Mouse (Mus musculus): ENCODE measurements around the gene Gjb1. TPM values are rescaled to one million over a fixed set of nuclear protein-coding genes. Genes with fewer than 3 reads are reported as not detected.
"Not testable (repeated sequence)": the region's sequence is repeated elsewhere in the genome, so short reads cannot be mapped to it uniquely, and the experiment has no call there.

Gene Gjb1
- polyA plus RNA-seq, 1 experiment from 2014 or later = 119 TPM

GRCm38 (mm10) chrX:101351188-101351587, 25.0 kb upstream of the Gjb1 start:
- no peak overlapping the region for H3K4me2 ChIP-seq (ENCODE audit: low read depth, low read length)
- H3K27ac ChIP-seq (ENCODE audit: low read length) = no peak overlapping the region
- no peak for ATAC-seq
- H3K9ac ChIP-seq (ENCODE audit: low read depth, low read length) = no peak overlapping the region
- no peaks in the 10 kb centered on the region for H3K36me3 ChIP-seq (ENCODE audit: control insufficient read depth, insufficient read depth, low read length)
- no peak overlapping the region for H3K4me3 ChIP-seq (ENCODE audit: low read length)
- no peaks in the 10 kb centered on the region for H3K27me3 ChIP-seq (replicated peaks; ENCODE audit: control insufficient read depth, insufficient read depth, low read length)
- no peaks in the 10 kb centered on the region for H3K4me1 ChIP-seq (ENCODE audit: control insufficient read depth, insufficient read depth, low read length)
- 24% methylated on average over 4 of the region's 4 CpGs for WGBS
- H3K9me3 ChIP-seq (ENCODE audit: control insufficient read depth, low read length) = no peaks in the 10 kb centered on the region

DNA sequence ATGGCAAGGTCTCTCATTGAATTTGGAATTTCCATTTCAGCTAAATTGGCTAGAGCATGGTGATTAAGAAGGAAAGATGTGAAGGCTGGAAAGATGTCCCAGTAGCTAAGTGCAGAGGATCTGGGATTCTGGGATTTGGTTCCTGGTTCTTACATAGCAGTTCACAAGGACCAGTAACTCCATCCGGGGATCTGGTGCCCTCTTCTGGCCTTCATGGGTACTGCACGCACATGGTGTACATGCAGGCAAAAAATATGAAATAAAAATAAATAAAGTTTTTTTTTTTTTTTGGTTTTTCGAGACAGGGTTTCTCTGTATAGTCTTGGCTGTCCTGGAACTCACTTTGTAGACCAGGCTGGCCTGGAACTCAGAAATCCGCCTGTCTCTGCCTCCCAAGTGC, 17.3 kb upstream of the Gjb1 start:
- H3K9me3 ChIP-seq (ENCODE audit: control insufficient read depth, low read length); H3K4me1 ChIP-seq (ENCODE audit: control insufficient read depth, insufficient read depth, low read length); H3K9ac ChIP-seq (ENCODE audit: low read depth, low read length); H3K27me3 ChIP-seq (replicated peaks; ENCODE audit: control insufficient read depth, insufficient read depth, low read length); H3K36me3 ChIP-seq (ENCODE audit: control insufficient read depth, insufficient read depth, low read length); H3K4me3 ChIP-seq (ENCODE audit: low read length); H3K4me2 ChIP-seq (ENCODE audit: low read depth, low read length); H3K27ac ChIP-seq (ENCODE audit: low read length); ATAC-seq: not testable (repeated sequence)
- 67% methylated on average over 4 of the region's 4 CpGs for WGBS

DNA sequence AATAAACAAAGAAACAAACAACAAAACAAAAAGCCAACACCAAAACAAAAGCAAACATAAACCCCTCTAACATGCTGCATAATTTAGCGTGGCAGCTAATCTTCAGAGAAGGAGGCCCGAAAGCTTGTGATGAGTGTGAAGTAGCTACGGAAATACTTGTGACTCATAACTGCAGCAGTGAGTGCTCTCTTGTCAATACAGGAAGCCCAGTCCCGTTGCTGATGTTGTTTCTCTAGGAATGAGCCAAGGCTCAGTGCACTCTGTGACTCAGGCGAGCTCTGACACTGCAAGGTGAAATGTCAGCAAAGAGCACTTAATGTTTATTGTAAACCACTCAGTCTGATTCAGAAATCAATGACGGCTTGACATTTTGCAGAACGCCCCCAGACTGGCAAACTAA, 7.2 kb upstream of the Gjb1 start:
- 54% methylated on average over 7 of the region's 7 CpGs for WGBS
- H3K27me3 ChIP-seq (replicated peaks; ENCODE audit: control insufficient read depth, insufficient read depth, low read length) = peaks cover 2% of the 10 kb centered on the region; the same call in 1 of the 2 replicates
- H3K4me3 ChIP-seq (ENCODE audit: low read length) = no peak overlapping the region
- ATAC-seq = no peak
- no peak overlapping the region for H3K9ac ChIP-seq (ENCODE audit: low read depth, low read length)
- H3K9me3 ChIP-seq (ENCODE audit: control insufficient read depth, low read length) = no peaks in the 10 kb centered on the region
- H3K36me3 ChIP-seq (ENCODE audit: control insufficient read depth, insufficient read depth, low read length) = no peaks in the 10 kb centered on the region
- H3K27ac ChIP-seq (ENCODE audit: low read length) = no peak overlapping the region
- H3K4me1 ChIP-seq (ENCODE audit: control insufficient read depth, insufficient read depth, low read length) = no peaks in the 10 kb centered on the region
- H3K4me2 ChIP-seq (ENCODE audit: low read depth, low read length) = no peak overlapping the region

- Histone ChIP-seq H3K9me3 (ENCODE audit: control insufficient read depth, low read length) (no peaks in the 10 kb centered on the region), H3K4me3 (ENCODE audit: low read length) (no peak overlapping the region), H3K27ac (ENCODE audit: low read length) (no peak overlapping the region), H3K36me3 (ENCODE audit: control insufficient read depth, insufficient read depth, low read length) (no peaks in the 10 kb centered on the region), H3K4me1 (ENCODE audit: control insufficient read depth, insufficient read depth, low read length) (0 out of 2 replicates have a peak, but pooled peaks cover under 1% of the 10 kb centered on the region), H3K9ac (ENCODE audit: low read depth, low read length) (no peak overlapping the region), H3K4me2 (ENCODE audit: low read depth, low read length) (no peak overlapping the region), H3K27me3 (replicated peaks; ENCODE audit: control insufficient read depth, insufficient read depth, low read length) (peaks cover 2% of the 10 kb centered on the region; the same call in 1 of the 2 replicates)
- ATAC-seq = no peak
- WGBS = 64% methylated on average over 3 of the region's 3 CpGs
Measured at GRCm38 (mm10) chrX:101370573-101370972, 5.6 kb upstream of the Gjb1 start.

GRCm38 (mm10) chrX:101372946-101373345, 3.2 kb upstream of the Gjb1 start:
- H3K4me3 ChIP-seq (ENCODE audit: low read length) = no peak overlapping the region
- H3K27me3 ChIP-seq (replicated peaks; ENCODE audit: control insufficient read depth, insufficient read depth, low read length) = peaks cover 6% of the 10 kb centered on the region; the same call in 1 of the 2 replicates
- no peak overlapping the region for H3K9ac ChIP-seq (ENCODE audit: low read depth, low read length)
- 0 out of 2 replicates have a peak, but pooled peaks cover 4% of the 10 kb centered on the region for H3K4me1 ChIP-seq (ENCODE audit: control insufficient read depth, insufficient read depth, low read length)
- no peaks in the 10 kb centered on the region for H3K9me3 ChIP-seq (ENCODE audit: control insufficient read depth, low read length)
- WGBS = 69% methylated on average over 5 of the region's 5 CpGs
- ATAC-seq = no peak
- H3K4me2 ChIP-seq (ENCODE audit: low read depth, low read length) = no peak overlapping the region
- peak overlapping the region; percentile 57; the same call in 1 of the 2 replicates for H3K27ac ChIP-seq (ENCODE audit: low read length)
- H3K36me3 ChIP-seq (ENCODE audit: control insufficient read depth, insufficient read depth, low read length) = no peaks in the 10 kb centered on the region

GRCm38 (mm10) chrX:101377076-101377475, 898 bp downstream of the Gjb1 start:
- H3K27ac ChIP-seq (ENCODE audit: low read length) = peak overlapping the region; percentile 68
- H3K9me3 ChIP-seq (ENCODE audit: control insufficient read depth, low read length) = no peaks in the 10 kb centered on the region
- WGBS = 46% methylated on average over 4 of the region's 4 CpGs
- H3K4me3 ChIP-seq (ENCODE audit: low read length) = peak overlapping the region; percentile 38
- H3K36me3 ChIP-seq (ENCODE audit: control insufficient read depth, insufficient read depth, low read length) = no peaks in the 10 kb centered on the region
- H3K9ac ChIP-seq (ENCODE audit: low read depth, low read length) = 0 out of 2 replicates have a peak overlapping the region, but pooled peaks have one; percentile 37
- peak overlapping the region; percentile 38 for H3K4me2 ChIP-seq (ENCODE audit: low read depth, low read length)
- peak; percentile 87 for ATAC-seq
- 0 out of 2 replicates have a peak, but pooled peaks cover 4% of the 10 kb centered on the region for H3K4me1 ChIP-seq (ENCODE audit: control insufficient read depth, insufficient read depth, low read length)
- H3K27me3 ChIP-seq (replicated peaks; ENCODE audit: control insufficient read depth, insufficient read depth, low read length) = 0 out of 2 replicates have a peak, but pooled peaks cover 6% of the 10 kb centered on the region

DNA sequence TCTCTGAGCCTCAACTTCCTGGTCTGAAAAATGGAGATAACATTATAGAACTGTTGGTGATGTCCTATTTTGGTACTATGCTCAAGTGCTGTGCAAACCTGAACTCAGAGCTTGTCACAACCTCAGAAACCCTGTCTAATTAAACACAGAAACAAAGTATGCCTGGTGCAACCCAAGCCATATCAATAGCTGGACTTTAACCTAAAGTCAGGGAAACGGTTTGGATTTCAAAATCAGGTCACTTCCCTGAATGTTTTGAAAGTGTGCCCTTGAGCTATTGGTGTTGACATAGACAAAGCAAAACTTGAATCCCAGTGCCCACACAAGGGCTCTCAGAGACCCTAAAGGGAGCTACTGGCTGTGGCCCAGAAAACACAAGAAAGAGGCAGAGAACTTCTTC, 3.6 kb downstream of the Gjb1 start:
- ATAC-seq = no peak

GRCm38 (mm10) chrX:101383455-101383854, 7.3 kb downstream of the Gjb1 start:
- ATAC-seq = no peak
- Histone ChIP-seq H3K27me3 (replicated peaks; ENCODE audit: control insufficient read depth, insufficient read depth, low read length) (peaks cover 15% of the 10 kb centered on the region; the same call in 1 of the 2 replicates), H3K4me1 (ENCODE audit: control insufficient read depth, insufficient read depth, low read length) (no peaks in the 10 kb centered on the region), H3K27ac (ENCODE audit: low read length) (no peak overlapping the region), H3K9me3 (ENCODE audit: control insufficient read depth, low read length) (no peaks in the 10 kb centered on the region), H3K36me3 (ENCODE audit: control insufficient read depth, insufficient read depth, low read length) (no peaks in the 10 kb centered on the region), H3K9ac (ENCODE audit: low read depth, low read length) (no peak overlapping the region), H3K4me3 (ENCODE audit: low read length) (no peak overlapping the region), H3K4me2 (ENCODE audit: low read depth, low read length) (no peak overlapping the region)
- WGBS = 36% methylated on average over 17 of the region's 18 CpGs

More for the DNA sequence above, 3.6 kb downstream of the Gjb1 start:
- no peaks in the 10 kb centered on the region for H3K9me3 ChIP-seq (ENCODE audit: control insufficient read depth, low read length)
- 50% methylated on average over 1 of the region's 1 CpGs for WGBS
- H3K4me2 ChIP-seq (ENCODE audit: low read depth, low read length) = no peak overlapping the region
- no peaks in the 10 kb centered on the region for H3K36me3 ChIP-seq (ENCODE audit: control insufficient read depth, insufficient read depth, low read length)
- H3K4me1 ChIP-seq (ENCODE audit: control insufficient read depth, insufficient read depth, low read length) = 0 out of 2 replicates have a peak, but pooled peaks cover 4% of the 10 kb centered on the region
- peak overlapping the region; percentile 9; the same call in 1 of the 2 replicates for H3K27ac ChIP-seq (ENCODE audit: low read length)
- H3K27me3 ChIP-seq (replicated peaks; ENCODE audit: control insufficient read depth, insufficient read depth, low read length) = peaks cover 16% of the 10 kb centered on the region; the same call in 1 of the 2 replicates
- no peak overlapping the region for H3K4me3 ChIP-seq (ENCODE audit: low read length)
- no peak overlapping the region for H3K9ac ChIP-seq (ENCODE audit: low read depth, low read length)

DNA sequence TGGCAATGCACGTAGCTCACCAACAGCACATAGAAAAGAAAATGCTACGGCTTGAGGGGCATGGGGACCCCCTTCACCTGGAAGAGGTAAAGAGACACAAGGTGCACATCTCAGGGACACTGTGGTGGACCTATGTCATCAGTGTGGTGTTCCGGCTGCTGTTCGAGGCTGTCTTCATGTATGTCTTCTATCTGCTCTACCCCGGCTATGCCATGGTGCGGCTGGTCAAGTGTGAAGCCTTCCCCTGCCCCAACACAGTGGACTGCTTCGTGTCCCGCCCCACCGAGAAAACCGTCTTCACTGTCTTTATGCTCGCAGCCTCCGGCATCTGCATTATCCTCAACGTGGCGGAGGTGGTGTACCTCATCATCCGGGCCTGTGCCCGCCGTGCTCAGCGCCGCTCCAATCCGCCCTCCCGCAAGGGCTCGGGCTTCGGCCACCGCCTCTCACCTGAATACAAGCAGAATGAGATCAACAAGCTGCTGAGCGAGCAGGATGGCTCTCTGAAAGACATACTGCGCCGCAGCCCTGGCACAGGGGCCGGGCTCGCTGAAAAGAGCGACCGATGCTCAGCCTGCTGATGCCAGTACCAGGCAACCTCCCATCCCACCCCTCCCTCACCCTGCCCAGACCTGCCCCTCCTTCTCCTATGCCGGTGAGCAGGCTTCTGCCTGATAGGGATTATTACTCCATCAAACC, 8.4 kb downstream of the Gjb1 start:
- no peaks in the 10 kb centered on the region for H3K4me1 ChIP-seq (ENCODE audit: control insufficient read depth, insufficient read depth, low read length)
- no peaks in the 10 kb centered on the region for H3K36me3 ChIP-seq (ENCODE audit: control insufficient read depth, insufficient read depth, low read length)
- H3K9ac ChIP-seq (ENCODE audit: low read depth, low read length) = no peak overlapping the region
- no peak overlapping the region for H3K4me3 ChIP-seq (ENCODE audit: low read length)
- WGBS = 22% methylated on average over 32 of the region's 32 CpGs
- H3K4me2 ChIP-seq (ENCODE audit: low read depth, low read length) = no peak overlapping the region
- no peak overlapping the region for H3K27ac ChIP-seq (ENCODE audit: low read length)
- no peaks in the 10 kb centered on the region for H3K9me3 ChIP-seq (ENCODE audit: control insufficient read depth, low read length)
- H3K27me3 ChIP-seq (replicated peaks; ENCODE audit: control insufficient read depth, insufficient read depth, low read length) = peaks cover 15% of the 10 kb centered on the region; the same call in 1 of the 2 replicates
- no peak for ATAC-seq

Data from intestine, embryonic 16.5 days (tissue).